Mouse (Mus musculus) monocyte, adult 2 months (primary cell): ENCODE results near the gene Car1.
"Not testable (repeated sequence)": the region's sequence is repeated elsewhere in the genome, so short reads cannot be mapped to it uniquely, and the experiment has no call there.

Source experiments
- DNase-seq, 2 experiments: peaks; one replicate each; pipeline ENCODE4 v3.0.0; 2022; ENCODE audit warnings: low spot score in 2 of 2, low read depth in 1 of 2

The Car1 gene

DNA sequence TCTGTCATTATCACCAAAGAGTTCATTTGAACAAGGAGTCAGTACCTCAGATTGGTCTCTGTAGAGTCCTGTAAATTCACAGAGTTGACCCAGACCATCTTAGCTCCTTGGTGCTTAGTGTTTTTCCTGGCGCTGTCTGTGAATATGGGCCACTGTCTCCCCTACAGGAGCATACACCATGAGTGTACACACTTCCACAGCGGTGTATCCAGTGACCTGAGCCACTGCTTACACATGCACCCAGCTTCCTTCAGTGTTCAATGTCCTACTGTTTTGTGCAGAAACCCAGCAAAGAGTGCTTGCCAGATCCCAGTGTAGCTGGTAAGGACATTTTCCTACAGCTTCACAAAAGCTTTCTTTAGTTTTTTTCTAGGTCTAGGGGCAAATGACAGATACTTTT lies 22.8 kb downstream of the Car1 start:
- no peak for DNase-seq

DNA sequence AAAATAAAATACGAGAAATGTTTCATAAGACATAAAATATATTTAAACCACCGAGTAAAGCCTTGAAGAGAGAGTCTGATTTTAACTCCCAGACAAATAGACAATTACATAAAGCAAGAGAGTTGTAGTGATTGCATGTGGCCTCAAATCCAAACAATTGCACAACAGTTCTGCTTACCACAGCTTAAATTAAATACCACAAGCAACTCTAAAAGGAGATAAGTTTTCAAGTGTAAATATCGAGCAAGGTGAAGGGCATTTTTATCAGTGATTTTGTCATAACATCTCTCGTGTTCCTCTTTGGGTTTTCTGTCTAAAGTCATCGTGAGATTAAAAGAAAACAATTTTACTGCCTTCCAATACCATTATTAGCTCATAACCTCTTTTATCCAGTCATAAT lies 25.0 kb downstream of the Car1 start:
- not testable (repeated sequence) for DNase-seq

DNA sequence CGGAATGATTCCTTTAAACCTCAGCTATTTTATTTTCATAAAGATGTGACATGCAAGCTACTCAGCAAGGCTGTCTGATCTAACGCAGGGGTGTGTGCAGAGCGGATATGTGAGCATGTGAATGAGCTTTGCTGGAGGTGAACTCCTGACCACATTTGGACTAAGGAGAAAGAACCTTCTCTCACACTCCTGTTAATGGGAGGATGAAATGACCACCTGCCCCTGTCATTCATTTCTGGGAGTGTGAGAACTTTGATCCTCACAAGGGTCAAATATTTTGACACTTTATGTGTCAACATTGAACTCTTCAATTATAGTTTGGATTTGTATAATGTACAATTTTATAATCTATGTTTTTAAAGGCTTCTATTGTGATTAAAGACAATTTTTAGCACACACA lies 25.8 kb downstream of the Car1 start:
- not testable (repeated sequence) for DNase-seq

DNA sequence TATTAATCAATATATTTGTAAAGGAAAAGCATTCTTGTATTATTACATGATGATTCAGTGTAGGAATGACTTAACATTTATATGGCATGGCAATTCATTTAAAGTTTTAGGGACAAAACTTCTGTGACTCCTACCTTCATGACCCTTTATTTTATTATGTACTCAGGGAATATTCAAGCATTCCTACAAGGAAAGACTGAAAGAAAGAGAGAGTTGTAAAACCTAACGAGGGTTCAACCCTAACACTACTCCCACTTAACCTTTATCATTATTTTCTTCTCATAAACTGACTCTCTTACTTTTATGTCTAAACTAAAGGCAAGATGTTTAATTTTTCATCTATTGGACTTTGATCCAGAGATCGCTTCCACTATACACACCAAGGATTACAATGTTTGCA lies 28.0 kb downstream of the Car1 start:
- DNase-seq, result no peak

DNA sequence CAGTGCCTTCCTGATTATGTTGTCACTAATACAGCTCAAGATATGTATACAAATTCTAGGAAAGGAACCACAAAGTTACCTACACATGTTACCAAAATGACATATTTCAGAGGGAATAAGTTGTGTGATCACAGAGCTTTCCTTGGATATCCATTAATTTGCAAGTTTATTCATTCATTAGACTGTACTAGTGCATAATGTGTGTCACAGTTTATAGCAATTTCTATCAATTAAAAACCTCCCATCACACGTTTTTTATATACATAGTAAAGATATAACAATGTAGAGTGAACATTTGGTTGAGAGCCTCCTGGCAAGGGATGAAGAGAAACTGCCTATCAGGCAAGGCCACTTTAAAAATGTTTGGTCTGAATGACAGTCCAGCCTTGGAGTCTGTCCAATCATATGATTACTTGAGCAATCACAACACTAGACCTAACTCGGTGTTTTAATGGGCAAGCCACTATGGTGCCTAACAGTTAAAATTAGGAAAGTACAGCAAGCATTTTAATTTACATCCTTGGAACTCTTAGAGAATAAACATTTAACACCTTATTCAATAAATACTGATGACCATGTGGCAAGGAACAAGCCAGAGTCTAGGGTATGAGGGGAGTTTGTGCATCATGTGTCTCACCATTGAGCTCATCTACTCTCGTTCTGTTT lies 31.5 kb downstream of the Car1 start:
- not testable (repeated sequence) for DNase-seq

DNA sequence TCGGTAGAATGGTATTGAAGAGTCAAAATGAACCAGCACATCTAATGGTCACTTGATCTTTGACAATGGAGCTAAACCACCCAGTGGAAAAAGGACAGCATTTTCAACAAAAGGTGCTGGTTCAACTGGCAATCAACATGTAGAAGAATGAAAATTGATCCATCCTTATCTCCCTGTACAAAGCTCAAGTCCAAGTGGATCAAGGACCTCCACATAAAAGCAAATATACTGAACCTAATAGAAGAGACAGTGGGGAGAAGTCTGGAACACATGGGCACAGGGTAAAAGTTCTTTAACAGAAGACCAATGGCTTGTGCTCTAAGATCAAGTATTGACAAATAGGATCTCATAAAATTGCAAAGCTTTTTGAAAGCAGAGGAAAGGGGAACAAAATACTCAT lies 33.6 kb downstream of the Car1 start:
- DNase-seq, result not testable (repeated sequence)

DNA sequence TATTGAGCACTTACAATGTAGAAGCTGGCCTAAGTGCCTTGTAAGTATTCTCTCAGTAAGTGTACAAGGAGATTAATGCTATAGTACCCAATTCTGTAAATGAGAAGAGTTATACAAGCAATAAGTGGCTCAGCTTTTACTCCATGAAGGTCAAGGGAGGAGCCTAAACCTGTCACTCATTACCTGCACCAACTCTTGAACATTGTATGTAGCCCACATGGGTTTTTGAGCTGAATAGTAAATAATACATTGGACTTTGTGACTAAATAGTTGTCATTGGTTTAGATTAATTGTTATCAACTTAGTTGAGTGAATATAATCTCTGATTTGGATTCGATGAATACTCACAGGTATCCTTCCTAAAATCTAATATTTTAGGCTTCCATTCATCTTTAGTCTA lies 35.7 kb downstream of the Car1 start:
- not testable (repeated sequence) for DNase-seq

DNA sequence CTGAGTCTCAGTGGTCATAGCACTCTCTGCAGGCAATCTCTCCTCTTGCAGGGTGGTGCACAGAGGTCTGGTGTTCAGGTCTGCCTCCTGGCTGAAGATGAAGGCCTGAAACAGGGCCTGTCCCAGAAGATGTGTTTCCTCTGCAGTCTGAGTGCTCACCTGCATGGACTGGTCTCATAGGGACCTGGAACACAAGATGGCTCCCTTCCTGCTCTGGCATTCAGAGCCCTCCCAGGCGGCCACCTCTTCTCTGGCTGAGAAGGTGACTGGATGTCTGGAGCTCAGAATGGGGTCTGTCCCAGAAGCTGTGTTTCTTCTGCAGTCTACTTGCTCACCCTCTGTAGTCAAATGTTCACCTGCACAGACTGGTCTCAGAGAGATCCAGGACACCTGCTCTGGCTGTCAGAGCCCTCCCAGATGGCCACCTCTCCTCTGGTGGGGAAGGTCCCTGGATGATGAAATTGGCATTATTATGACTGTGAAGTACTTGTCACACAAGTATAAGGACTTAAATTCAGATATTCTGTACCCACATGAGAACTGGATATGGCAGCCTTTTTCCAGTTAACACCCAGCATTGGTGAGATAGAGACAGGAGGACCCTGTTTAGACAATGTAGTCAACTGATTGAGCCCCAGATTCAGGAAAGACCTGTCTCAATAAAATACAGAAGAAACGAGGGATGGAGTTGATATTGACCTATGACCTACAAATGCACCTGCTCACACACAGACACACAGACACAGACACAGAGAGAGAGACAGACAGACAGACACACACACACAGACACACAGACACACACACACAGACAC lies 43.2 kb downstream of the Car1 start:
- no peak for DNase-seq

DNA sequence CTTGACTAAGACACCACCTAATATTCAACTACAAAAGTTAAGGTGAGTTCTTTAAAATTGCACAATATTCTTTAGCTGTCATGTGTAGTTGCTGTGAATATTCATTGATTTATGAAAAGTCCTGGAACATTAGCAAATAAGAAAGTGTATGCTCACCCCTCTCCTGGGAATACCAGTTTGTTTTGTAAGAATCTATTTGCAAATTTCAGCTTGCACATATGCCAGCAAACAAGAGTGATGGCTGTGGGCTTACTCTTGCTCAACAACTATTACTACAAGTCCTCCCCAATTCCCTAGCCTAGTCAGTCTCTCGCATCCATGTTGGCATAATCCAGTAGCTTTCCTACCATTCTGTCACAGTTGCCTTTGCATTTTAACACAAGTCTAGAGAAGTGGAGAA lies 52.5 kb downstream of the Car1 start:
- DNase-seq, result no peak

DNA sequence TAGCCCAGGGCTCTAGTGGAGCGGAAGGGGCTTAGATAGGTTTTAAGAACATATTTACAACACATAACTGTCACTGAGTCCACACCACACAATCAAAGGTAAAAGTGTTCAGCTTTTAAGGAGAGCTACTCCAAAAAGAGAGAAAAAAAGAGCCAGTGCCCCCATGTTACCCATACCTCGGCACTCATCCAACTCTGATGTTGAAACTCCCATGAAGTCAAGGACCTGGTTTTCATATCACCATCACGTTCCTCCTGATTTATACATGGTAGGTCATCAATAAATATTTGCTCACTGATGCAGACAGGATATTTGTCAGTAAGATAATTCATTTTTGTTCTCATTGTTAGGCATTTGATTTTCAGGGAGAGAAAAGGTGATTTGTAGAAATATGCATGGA lies 62.1 kb downstream of the Car1 start:
- DNase-seq, result no peak

DNA sequence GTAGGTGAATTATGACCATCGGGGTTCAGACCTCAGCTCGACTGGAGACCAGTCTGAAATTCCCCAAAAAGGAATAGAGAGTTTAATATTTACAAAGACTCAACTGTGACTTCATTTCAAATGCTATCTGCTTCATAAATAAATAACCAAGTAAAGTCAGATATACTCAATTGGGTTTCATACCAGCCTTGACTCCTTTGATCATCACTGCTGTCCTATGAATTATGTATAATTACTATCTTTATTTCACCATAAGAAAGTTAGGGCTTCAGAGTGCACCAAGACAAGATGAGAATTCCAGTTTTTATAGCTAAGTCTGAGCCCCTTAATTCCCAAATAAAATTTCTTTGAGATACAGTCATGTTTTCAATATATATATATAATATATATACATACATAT lies 69.9 kb downstream of the Car1 start:
- no peak for DNase-seq

DNA sequence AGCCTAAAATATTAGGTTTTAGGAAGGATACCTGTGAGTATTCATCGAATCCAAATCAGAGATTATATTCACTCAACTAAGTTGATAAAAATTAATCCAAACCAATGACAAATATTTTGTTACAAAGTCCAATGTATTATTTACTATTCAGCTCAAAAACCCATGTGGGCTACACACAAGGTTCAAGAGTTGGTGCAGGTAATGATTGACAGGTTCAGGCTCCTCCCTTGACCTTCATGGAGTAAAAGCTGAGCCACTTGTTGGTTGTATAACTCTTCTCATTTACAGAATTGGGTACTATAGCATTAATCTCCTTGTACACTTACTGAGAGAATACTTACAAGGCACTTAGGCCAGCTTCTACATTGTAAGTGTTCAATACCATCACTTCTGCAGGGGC lies 80.7 kb downstream of the Car1 start:
- not testable (repeated sequence) for DNase-seq

DNA sequence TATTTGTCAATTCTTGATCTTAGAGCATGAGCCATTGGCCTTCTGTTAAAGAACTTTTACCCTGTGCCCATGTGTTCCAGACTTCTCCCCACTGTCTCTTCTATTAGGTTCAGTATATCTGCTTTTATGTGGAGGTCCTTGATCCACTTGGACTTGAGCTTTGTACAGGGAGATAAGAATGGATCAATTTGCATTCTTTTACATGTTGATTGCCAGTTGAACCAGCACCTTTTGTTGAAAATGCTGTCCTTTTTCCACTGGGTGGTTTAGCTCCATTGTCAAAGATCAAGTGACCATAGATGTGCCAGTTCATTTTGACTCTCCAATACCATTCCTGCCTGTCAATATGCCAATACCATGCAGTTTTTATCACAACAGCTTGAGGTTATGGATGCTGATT lies 82.7 kb downstream of the Car1 start:
- DNase-seq, result not testable (repeated sequence)
